In the genomic region with DNA sequence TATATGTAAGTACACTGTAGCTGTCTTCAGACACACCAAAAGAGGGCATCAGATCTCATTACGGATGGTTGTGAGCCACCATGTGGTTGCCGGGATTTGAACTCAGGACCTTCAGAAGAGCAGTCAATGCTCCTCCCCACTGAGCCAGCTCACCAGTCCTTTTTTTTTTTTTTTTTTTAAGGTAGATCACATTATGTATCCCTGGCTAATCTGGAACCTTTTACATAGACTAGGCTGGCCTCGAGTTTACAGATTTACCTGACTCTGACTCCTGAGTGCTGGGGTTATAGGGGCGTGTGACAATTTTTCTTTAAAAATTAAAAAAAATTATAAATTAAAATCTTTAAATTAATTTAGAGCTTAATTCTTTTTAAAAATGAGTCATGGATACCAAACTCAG, we compare ENCODE assay signal across 1 mouse cellular context.
TF ChIP-seq lines count a peak whose summit lies in the region.

No protein-coding gene starts in this region.

TF ChIP-seq in MEL, 35 proteins besides CTCF, POLR2A, EP300 and RAD21:
- peak; percentile 65 for TF ChIP-seq ZNF384 (IDR thresholded peaks at IDR 0.05; ENCODE audit: low read depth, low read length)
- peak; percentile 36; the same call in 1 of the 2 replicates for TF ChIP-seq TBP (IDR thresholded peaks at IDR 0.05; ENCODE audit: low read depth, low read length)
- TF ChIP-seq MYC (IDR thresholded peaks at IDR 0.05; ENCODE audit: low read depth, low read length) = peak; percentile 50; the same call in 1 of the 2 replicates
